Mouse (Mus musculus): ENCODE measurements around the gene Bcl6b. TPM values are rescaled to one million over a fixed set of nuclear protein-coding genes. Genes with fewer than 3 reads are reported as not detected.

The Bcl6b gene
- polyA plus RNA-seq, 1 experiment from 2014 or later = 3.9 TPM

DNA sequence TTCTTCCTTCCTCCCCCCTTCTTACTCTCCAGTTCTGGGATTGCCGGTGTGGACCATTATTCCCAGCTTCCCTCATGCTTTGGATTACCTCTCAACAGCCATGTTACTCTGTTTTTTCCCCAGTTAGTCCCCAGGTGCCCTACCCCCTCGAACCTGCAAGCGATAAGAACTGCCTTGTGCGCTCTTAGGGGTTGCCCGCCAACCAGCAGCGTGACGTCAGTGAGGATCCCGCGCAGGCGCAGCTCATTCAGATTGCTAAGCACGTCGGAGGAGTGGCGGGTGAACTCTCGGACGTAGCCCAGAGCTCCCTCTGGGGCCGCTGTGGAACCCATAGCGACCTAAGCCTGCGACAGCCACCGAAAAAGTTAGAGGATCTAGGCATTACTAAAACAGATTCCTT is 770 bp downstream of the Bcl6b start:
- peaks cover 43% of the 10 kb centered on the region for H3K4me1 ChIP-seq (replicated peaks)
- peak overlapping the region; percentile 28 for H3K9ac ChIP-seq (replicated peaks)
- ATAC-seq = peak; percentile 68
- peak overlapping the region; percentile 47 for H3K4me2 ChIP-seq (replicated peaks)
- H3K36me3 ChIP-seq = no peaks in the 10 kb centered on the region
- under 1% methylated on average over 19 of the region's 19 CpGs for whole genome bisulfite sequencing
- H3K27ac ChIP-seq = no peak overlapping the region
- H3K9me3 ChIP-seq = no peaks in the 10 kb centered on the region
- peaks cover 71% of the 10 kb centered on the region for H3K27me3 ChIP-seq
- peak overlapping the region; percentile 28 for H3K4me3 ChIP-seq (replicated peaks)

DNA sequence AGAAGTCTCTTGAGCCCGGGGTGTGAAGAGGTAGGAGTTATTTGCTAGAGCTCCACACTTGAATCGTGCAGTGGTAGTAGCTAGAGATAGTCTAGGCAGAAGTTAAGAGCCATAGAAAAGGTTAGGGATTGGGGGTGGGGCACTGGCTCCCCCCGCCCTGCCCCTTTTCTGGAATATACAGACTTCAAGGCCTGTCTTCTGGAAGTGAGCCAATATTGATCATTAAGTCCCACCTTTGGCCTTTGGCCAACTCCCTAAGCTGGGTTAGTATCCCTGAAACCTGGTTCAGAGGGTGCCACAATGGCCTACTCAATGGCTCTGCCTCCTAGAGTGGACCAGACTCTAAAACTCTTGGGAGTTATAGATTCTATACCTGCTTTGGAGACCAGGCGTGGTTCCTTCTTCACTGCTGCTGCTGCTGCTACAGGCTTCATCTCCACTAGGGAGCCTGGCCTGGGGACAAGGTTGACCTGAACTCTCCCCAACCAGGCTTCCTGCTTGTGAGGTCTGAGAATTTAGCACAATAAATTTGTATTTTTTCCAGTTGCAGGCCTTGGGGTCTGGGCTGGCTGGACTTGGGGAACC is 1.8 kb downstream of the Bcl6b start:
- H3K4me3 ChIP-seq (replicated peaks) = no peak overlapping the region
- 94% methylated on average over 4 of the region's 4 CpGs for WGBS
- H3K27me3 ChIP-seq = peaks cover 74% of the 10 kb centered on the region
- H3K4me2 ChIP-seq (replicated peaks) = peak overlapping the region; percentile 47
- ATAC-seq = no peak
- peaks cover 37% of the 10 kb centered on the region for H3K4me1 ChIP-seq (replicated peaks)
- H3K9me3 ChIP-seq = no peaks in the 10 kb centered on the region
- H3K27ac ChIP-seq = no peak overlapping the region
- no peaks in the 10 kb centered on the region for H3K36me3 ChIP-seq
- no peak overlapping the region for H3K9ac ChIP-seq (replicated peaks)

DNA sequence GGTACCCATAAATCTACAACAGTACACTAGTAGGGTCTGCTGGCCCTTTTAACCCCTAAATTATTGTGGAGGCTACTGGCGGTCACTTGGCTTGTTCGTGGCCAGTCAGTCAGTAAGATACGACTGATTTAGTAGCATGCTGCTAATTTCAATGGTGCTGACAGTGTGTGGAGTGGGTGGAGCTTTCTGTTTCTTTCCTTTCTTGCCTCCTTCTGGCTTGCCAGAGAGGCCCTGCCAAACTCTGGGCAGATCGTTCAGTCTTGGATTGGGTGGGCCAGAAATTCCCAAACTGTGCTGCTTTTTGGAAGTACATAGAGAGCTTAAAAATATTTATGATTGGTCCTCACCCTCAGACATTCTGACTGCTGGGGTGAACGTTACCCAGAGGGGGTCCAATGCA is 2.5 kb downstream of the Bcl6b start:
- Histone ChIP-seq H3K27ac (no peak overlapping the region), H3K9me3 (no peaks in the 10 kb centered on the region), H3K27me3 (peaks cover 74% of the 10 kb centered on the region), H3K4me3 (replicated peaks) (no peak overlapping the region; the same call in 1 of the 2 replicates), H3K9ac (replicated peaks) (no peak overlapping the region), H3K36me3 (no peaks in the 10 kb centered on the region), H3K4me2 (replicated peaks) (peak overlapping the region; percentile 45), H3K4me1 (replicated peaks) (peaks cover 35% of the 10 kb centered on the region)
- ATAC-seq = no peak
- 41% methylated on average over 5 of the region's 5 CpGs for WGBS

DNA sequence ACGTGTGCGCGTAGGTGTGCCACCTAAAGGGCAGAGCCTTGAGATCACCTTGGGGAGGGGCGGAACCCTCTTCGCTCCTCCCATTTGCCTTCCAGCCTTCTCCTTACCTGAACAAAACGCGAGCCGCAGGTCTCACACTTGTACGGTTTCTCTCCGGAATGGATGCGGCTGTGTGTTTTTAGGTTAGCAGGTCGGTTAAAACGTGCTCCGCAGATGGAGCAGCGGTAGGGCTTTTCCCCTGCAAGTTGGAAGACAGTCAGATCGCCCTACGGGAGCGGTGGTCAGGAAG is 3.1 kb downstream of the Bcl6b start:
- Histone ChIP-seq H3K4me1 (replicated peaks) (peaks cover 41% of the 10 kb centered on the region), H3K27me3 (peaks cover 74% of the 10 kb centered on the region), H3K4me2 (replicated peaks) (peak overlapping the region; percentile 45), H3K9me3 (no peaks in the 10 kb centered on the region), H3K9ac (replicated peaks) (peak overlapping the region; percentile 34; the same call in 1 of the 2 replicates), H3K4me3 (replicated peaks) (peak overlapping the region; percentile 29), H3K27ac (no peak overlapping the region), H3K36me3 (no peaks in the 10 kb centered on the region)
- ATAC-seq = no peak
- WGBS = 8% methylated on average over 18 of the region's 18 CpGs

DNA sequence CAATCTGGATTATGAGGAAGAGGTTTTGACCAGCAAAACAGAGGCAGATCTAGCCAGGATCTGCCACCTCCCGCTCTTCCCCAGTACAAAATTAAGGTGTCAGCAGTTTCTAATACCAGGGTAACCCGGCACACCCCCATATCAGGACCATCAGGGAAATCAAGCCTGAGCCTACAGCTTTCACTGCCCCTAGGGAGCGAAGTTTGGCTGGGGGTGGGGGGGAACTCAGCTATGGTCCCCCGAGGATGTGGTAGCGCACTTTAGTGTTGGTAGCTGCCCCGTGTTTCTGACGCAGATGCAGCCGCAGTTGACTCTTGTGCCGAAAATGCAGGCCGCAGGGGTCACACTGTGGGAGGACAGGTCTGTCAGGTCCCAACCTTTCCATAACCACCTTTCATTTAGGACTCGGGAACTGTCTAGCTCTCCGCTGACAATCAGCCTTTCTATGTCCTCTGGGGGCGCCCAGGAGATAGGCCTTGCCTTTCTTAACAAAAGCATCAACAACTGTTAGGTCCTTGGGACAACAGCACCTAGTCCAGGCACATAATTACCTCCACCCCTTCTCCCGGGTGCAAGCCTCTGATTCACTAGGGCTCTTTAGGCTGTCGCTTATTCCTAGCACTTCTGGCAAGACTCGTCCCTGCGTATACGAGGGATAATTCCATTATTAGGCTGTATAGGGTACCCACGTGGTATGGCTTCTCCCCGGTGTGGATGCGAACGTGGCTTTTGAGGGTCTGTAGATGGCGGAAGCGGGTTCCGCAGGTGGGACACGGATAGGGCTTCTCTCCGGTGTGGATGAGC is 3.6 kb downstream of the Bcl6b start:
- no peaks in the 10 kb centered on the region for H3K9me3 ChIP-seq
- peaks cover 43% of the 10 kb centered on the region for H3K4me1 ChIP-seq (replicated peaks)
- peak overlapping the region; percentile 34; the same call in 1 of the 2 replicates for H3K9ac ChIP-seq (replicated peaks)
- H3K36me3 ChIP-seq = no peaks in the 10 kb centered on the region
- H3K27ac ChIP-seq = no peak overlapping the region
- H3K27me3 ChIP-seq = peaks cover 73% of the 10 kb centered on the region
- H3K4me3 ChIP-seq (replicated peaks) = peak overlapping the region; percentile 29
- 20% methylated on average over 27 of the region's 27 CpGs for WGBS
- no peak for ATAC-seq
- H3K4me2 ChIP-seq (replicated peaks) = peak overlapping the region; percentile 45

DNA sequence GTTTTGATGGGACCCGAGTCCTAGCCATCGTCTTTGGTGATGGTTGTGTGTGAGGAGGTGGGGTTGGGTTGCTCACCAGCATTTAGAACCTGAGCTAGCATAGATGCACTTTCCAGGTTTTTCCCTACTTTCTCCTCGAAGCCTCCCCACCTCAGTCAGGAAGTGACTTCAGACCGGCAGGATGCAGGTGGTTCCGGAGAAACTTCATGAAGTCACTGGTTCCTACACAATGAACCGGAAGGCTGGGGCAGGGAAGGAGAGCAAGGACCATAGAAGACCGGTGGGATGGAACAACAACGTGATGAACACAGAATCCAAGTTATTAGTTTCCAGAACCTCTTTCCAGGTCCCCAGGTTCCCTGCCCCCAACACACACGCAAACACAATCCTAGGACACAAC is 5.9 kb downstream of the Bcl6b start:
- Histone ChIP-seq H3K4me1 (replicated peaks) (peaks cover 44% of the 10 kb centered on the region), H3K27me3 (peaks cover 51% of the 10 kb centered on the region), H3K27ac (no peak overlapping the region), H3K36me3 (no peaks in the 10 kb centered on the region), H3K4me2 (replicated peaks) (no peak overlapping the region), H3K9ac (replicated peaks) (no peak overlapping the region), H3K4me3 (replicated peaks) (no peak overlapping the region), H3K9me3 (no peaks in the 10 kb centered on the region)
- 90% methylated on average over 9 of the region's 9 CpGs for WGBS
- ATAC-seq = no peak

DNA sequence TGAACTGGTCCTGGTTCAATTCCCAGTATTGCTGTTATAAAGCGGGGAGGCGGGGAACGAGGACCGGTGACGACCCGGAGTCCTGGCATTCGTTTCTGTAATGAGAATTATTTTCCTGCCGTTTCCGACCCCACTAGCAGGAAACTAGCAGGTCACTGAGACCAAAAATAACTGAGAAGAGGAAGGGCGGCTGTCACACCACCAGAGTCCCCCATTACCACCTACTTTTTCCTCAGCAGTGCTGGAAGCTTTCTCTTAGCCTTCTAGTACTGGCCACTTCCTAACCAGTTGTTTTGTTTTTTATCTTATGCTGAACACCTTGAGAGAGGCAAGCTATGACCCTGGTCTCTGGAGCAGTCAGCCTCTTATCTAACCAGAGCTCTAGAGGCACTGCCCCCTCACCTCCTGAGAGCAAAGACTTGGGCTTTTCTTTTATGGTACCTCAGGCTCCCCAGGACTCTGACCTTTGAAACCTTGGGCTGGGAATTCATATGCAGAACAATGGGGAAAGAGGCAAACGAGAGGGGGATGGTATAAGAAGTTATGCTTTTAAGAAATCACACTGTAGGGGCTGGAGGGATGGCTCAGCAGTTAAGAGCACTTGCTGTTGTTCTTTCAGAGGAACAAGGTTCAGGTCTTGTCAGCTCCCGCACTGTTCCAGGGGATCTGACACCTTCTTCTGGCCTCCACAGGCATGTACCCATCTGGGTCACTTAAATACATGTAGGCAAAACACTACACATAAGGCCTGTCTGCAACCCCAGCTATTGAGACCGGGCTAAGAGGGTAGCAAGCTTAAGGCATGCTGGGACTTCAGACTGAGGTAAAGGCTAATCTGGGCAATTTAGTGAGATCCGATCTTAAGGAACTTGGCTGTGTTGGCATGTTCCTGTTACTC is 7.7 kb downstream of the Bcl6b start:
- no peaks in the 10 kb centered on the region for H3K9me3 ChIP-seq
- no peak for ATAC-seq
- peak overlapping the region; percentile 52 for H3K4me3 ChIP-seq (replicated peaks)
- H3K4me2 ChIP-seq (replicated peaks) = peak overlapping the region; percentile 90
- WGBS = 10% methylated on average over 14 of the region's 14 CpGs
- peaks cover 42% of the 10 kb centered on the region for H3K27me3 ChIP-seq
- H3K4me1 ChIP-seq (replicated peaks) = peaks cover 44% of the 10 kb centered on the region
- H3K9ac ChIP-seq (replicated peaks) = peak overlapping the region; percentile 57
- H3K36me3 ChIP-seq = peaks cover 14% of the 10 kb centered on the region
- H3K27ac ChIP-seq = peak overlapping the region; percentile 85

DNA sequence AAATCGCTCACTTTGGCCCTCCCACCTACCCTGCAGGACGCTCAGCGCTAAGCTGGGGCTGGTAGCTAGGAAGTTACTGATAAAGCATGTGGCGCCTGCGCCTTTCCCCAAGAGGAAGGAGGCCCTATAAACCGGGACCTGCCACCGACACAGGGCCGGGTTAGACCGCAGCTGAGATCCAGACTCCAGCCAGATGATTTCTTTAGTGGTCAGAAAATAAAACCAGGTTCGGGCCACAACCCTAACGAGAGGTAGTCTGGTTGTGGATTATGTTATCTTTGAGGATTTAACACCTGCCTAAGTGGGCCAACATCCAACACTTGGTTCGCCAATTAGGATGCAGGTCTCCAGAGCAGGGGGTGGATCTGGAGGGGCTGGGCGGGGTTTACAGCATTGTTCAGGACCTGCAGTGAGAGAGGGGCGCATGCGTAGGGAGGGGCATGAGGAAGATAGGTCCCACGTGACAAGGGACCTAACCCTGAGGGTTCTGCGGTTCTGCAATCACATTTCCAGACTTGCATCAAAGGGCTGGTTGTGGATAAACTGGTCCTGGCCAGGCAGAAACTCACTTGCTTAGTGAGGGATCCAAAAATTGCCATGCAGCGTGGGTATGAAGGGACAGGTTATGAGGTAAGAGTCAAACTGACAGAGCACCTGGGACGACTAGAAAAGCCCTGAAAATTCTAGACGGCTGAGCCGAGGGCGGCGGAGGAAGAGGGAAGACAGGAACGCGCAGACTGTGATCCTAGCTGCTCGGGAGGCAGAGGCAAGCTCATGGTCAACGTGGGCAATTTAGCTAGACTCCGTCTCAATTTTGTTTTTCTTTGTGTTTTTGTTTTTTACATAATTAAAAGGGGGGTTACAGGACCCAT is 8.6 kb downstream of the Bcl6b start, which contains the start of gene Slc16a13:
Gene Slc16a13, minus strand, starts transcription at position 334 of the 872 bp plus-strand sequence.
- H3K9ac ChIP-seq (replicated peaks) = peak within 1 kb of the TSS; percentile 90
- no peaks in the 10 kb centered on the region for H3K9me3 ChIP-seq
- H3K36me3 ChIP-seq = peaks cover 17% of the 10 kb centered on the region
- H3K4me2 ChIP-seq (replicated peaks) = peak within 1 kb of the TSS; percentile 90
- H3K27me3 ChIP-seq = peaks cover 42% of the 10 kb centered on the region
- 0% methylated on average over 28 of the region's 28 CpGs for WGBS
- H3K4me1 ChIP-seq (replicated peaks) = peaks cover 35% of the 10 kb centered on the region
- H3K27ac ChIP-seq = peak within 1 kb of the TSS; percentile 85
- ATAC-seq = peak; percentile 96
- peak within 1 kb of the TSS; percentile 52 for H3K4me3 ChIP-seq (replicated peaks)

DNA sequence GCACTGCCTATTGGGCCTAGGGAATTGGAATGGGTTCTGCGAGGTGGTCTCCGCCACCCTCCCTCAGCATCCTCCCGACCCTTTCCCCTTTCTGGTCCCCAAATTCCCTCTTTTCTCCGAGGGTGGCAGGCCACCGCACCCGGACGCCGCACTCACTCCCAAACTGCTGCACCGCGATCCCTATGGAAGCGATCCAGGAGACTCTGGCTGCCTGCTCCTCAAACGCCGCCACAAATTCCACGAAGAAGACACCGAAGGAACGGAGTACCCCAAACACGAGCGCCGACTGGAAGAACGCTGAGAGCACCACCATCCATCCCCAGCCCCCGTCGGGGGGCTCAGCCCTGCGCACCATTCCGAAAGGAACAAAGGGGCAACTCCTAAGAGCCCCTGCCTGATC is 9.3 kb downstream of the Bcl6b start:
- peak overlapping the region; percentile 90 for H3K9ac ChIP-seq (replicated peaks)
- H3K4me2 ChIP-seq (replicated peaks) = peak overlapping the region; percentile 90
- ATAC-seq = no peak
- H3K27me3 ChIP-seq = peaks cover 42% of the 10 kb centered on the region
- H3K36me3 ChIP-seq = peaks cover 17% of the 10 kb centered on the region
- peaks cover 38% of the 10 kb centered on the region for H3K4me1 ChIP-seq (replicated peaks)
- H3K9me3 ChIP-seq = no peaks in the 10 kb centered on the region
- peak overlapping the region; percentile 85 for H3K27ac ChIP-seq
- peak overlapping the region; percentile 52 for H3K4me3 ChIP-seq (replicated peaks)
- WGBS = under 1% methylated on average over 24 of the region's 24 CpGs

DNA sequence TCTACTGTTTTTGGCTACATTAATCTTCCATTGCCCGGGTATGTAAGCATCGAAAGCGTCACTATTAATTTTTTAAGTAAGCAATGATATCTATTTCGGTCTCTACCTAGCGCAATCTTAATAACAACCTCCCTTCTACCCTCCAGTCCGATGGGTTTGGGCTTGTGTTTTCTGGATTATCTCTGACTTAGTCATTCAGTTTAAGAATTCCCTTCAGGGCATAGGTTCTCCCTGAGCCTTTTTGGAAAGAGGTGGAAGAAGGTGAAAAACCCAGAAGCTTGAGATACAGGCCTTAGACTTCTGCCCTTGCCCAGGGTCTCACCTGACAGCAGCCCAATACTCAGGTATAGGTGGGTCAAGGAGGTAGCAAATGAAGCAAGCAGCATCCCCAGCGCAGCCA is 9.7 kb downstream of the Bcl6b start:
- Histone ChIP-seq H3K9ac (replicated peaks) (peak overlapping the region; percentile 90), H3K4me1 (replicated peaks) (peaks cover 43% of the 10 kb centered on the region), H3K9me3 (no peaks in the 10 kb centered on the region), H3K4me2 (replicated peaks) (peak overlapping the region; percentile 90), H3K27ac (peak overlapping the region; percentile 85), H3K36me3 (peaks cover 17% of the 10 kb centered on the region), H3K27me3 (peaks cover 42% of the 10 kb centered on the region), H3K4me3 (replicated peaks) (peak overlapping the region; percentile 52)
- WGBS = 58% methylated on average over 7 of the region's 7 CpGs
- ATAC-seq = no peak

DNA sequence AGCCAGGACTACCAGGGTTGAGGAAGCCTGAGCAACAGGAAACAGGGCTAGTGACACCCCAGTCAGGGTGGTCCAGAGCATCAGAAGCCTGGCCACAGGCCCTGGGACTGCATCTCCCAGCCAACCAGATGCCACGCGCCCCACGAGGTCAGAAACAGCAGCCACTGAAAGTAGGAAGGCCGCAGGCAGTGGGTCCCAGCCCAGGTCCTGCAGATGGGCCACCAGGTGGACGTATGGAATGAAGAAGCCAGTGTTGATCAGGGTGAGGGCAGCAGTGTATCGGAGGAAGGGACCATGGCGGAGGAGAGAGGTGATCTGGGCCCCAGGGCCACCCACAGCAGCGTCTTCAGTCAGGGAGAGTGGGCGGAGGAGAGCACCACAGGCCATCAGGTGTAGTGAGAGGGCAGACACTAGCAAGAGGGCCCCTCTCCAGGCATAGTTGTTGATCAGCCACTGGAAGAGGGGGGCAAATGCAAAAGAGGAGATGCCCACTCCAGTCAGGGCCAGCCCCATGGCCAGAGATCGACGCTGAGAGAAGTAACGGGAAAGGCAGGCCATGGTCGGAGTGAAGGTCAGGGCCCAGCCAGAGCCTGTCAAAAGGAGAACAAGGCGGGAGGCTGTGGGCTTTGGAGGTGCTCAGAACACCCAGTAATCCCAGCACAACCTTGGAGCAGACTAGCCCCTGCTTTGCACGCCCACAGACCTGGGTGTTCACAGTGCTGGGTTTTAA is 10.7 kb downstream of the Bcl6b start:
- Histone ChIP-seq H3K4me2 (replicated peaks) (peak overlapping the region; percentile 90), H3K9ac (replicated peaks) (peak overlapping the region; percentile 2; the same call in 1 of the 2 replicates), H3K4me3 (replicated peaks) (peak overlapping the region; percentile 52), H3K9me3 (no peaks in the 10 kb centered on the region), H3K4me1 (replicated peaks) (peaks cover 52% of the 10 kb centered on the region), H3K27me3 (peaks cover 43% of the 10 kb centered on the region), H3K36me3 (peaks cover 17% of the 10 kb centered on the region), H3K27ac (no peak overlapping the region)
- 88% methylated on average over 15 of the region's 15 CpGs for WGBS
- ATAC-seq = no peak
